Mouse (Mus musculus) ES-E14 (cell line): ENCODE data around the gene Rora. TPM values are rescaled to one million over a fixed set of nuclear protein-coding genes. Genes with fewer than 3 reads are reported as not detected.

Experiments used
- DNase-seq: peaks from one replicate; pipeline ENCODE4 v3.0.0-alpha.2; 2013; ENCODE audit warnings: low read depth, low spot score
- H3K27ac ChIP-seq: 2 replicates; pipeline ENCODE4 v1.5.1; 2012; ENCODE audit warnings: low read depth, mild to moderate bottlenecking, low read length, moderate library complexity, mixed read lengths; ENCODE audit not compliant: poor library complexity, insufficient read depth, severe bottlenecking
- H3K36me3 ChIP-seq: 2 replicates; pipeline ENCODE4 v1.6.1; 2012; ENCODE audit warnings: mild to moderate bottlenecking, low read length, moderate library complexity, mixed read lengths; ENCODE audit not compliant: control insufficient read depth, poor library complexity, insufficient read depth, severe bottlenecking
- H3K4me1 ChIP-seq, 2 experiments: fragments of 150-350 bp in 1 of 2; sonication (generic) in 1 of 2; 2 replicates each; pipeline ENCODE4 v1.6.1; 2012; ENCODE audit warnings: low read length in 2 of 2, mild to moderate bottlenecking in 1 of 2, mixed read lengths in 1 of 2; ENCODE audit not compliant: control insufficient read depth in 2 of 2, insufficient read depth in 2 of 2, poor library complexity in 1 of 2
- H3K4me3 ChIP-seq, 2 experiments: fragments of 150-350 bp in 1 of 2; sonication (generic) in 1 of 2; 2 replicates each; pipeline ENCODE4 v1.5.1; 2012; ENCODE audit warnings: low read length in 2 of 2, low read depth in 1 of 2, mild to moderate bottlenecking in 1 of 2, mixed read lengths in 1 of 2; ENCODE audit not compliant: insufficient read depth in 1 of 2, poor library complexity in 1 of 2, severe bottlenecking in 1 of 2
- H3K9ac ChIP-seq: 2 replicates; pipeline ENCODE4 v1.6.1; 2012; ENCODE audit warnings: low read depth, mild to moderate bottlenecking, low read length, mixed read lengths; ENCODE audit not compliant: poor library complexity, insufficient read depth, severe bottlenecking
- H3K9me3 ChIP-seq: fragments of 150-350 bp; sonication (generic); 2 replicates; pipeline ENCODE4 v1.6.1; 2012; ENCODE audit warnings: low read depth, mild to moderate bottlenecking, low read length; ENCODE audit not compliant: control insufficient read depth, insufficient read depth
- CHD2 ChIP-seq: IDR thresholded peaks from 2 replicates; pipeline ENCODE4 v1.6.1; 2014; ENCODE audit warnings: mild to moderate bottlenecking, low read depth, low read length, inconsistent platforms
- HCFC1 ChIP-seq: IDR thresholded peaks from 2 replicates; pipeline ENCODE4 v1.6.1; 2012; ENCODE audit warnings: low read length, inconsistent platforms, borderline replicate concordance; ENCODE audit not compliant: insufficient read depth
- MAFK ChIP-seq: IDR thresholded peaks from 2 replicates; pipeline ENCODE4 v1.6.1; 2014; ENCODE audit warnings: mild to moderate bottlenecking, low read depth, low read length, inconsistent platforms; ENCODE audit not compliant: insufficient read depth
- ZC3H11A ChIP-seq: IDR thresholded peaks from 2 replicates; pipeline ENCODE4 v1.6.1; 2012; ENCODE audit warnings: low read depth, mild to moderate bottlenecking, inconsistent platforms, low read length, borderline replicate concordance
- ZNF384 ChIP-seq: IDR thresholded peaks from 2 replicates; pipeline ENCODE4 v1.6.1; 2012; ENCODE audit warnings: low read depth, low read length, inconsistent platforms
- in situ Hi-C, 2 experiments: fragments of 600-800 bp; cut with MboI; formaldehyde crosslinking; loops; one replicate each; pipeline ENCODE4 v1.15.1; 2025; ENCODE audit warnings: low sequenced_read_pairs in 2 of 2, inconsistent platforms in 1 of 2; ENCODE audit not compliant: unreplicated experiment in 2 of 2
- total RNA-seq: library from RNA; depleted of rRNA; stranded (reverse); fragments of 300-350 nt; gene quantifications from 2 replicates; pipeline ENCODE4 v1.2.3, GENCODE M21; 2012

Gene Rora
- total RNA-seq, 1 experiment: 2.1 TPM

- H3K9ac ChIP-seq: no peak overlapping the region
- H3K4me1 ChIP-seq: no peaks in the 10 kb centered on the region
- H3K4me3 ChIP-seq: no peak overlapping the region
- H3K27ac ChIP-seq: no peak overlapping the region
- no peak for DNase-seq
- no peaks in the 10 kb centered on the region for H3K9me3 ChIP-seq
- no peak for TF ChIP-seq MAFK
- TF ChIP-seq HCFC1: no peak
- no peak for TF ChIP-seq CHD2
- no peak for TF ChIP-seq ZNF384
- no peak for TF ChIP-seq ZC3H11A
- in situ Hi-C loops: no loop called here
- no peaks in the 10 kb centered on the region for H3K36me3 ChIP-seq
Observed at GRCm38 (mm10) chr9:69114429-69114984, 460.9 kb downstream of the Rora start.

GRCm38 (mm10) chr9:69116740-69117139 is 463.2 kb downstream of the Rora start:
- H3K9me3 ChIP-seq: no peaks in the 10 kb centered on the region
- no peak overlapping the region for H3K27ac ChIP-seq
- no peak for DNase-seq
- H3K4me3 ChIP-seq: no peak overlapping the region
- no peak for TF ChIP-seq CHD2
- no peak for TF ChIP-seq HCFC1
- no peak for TF ChIP-seq ZNF384
- TF ChIP-seq MAFK: no peak
- TF ChIP-seq ZC3H11A: no peak
- no peak overlapping the region for H3K9ac ChIP-seq
- H3K36me3 ChIP-seq: no peaks in the 10 kb centered on the region
- in situ Hi-C loops: no loop called here
- no peaks in the 10 kb centered on the region for H3K4me1 ChIP-seq

- no peak overlapping the region for H3K27ac ChIP-seq
- in situ Hi-C loops: no loop called here
- H3K9me3 ChIP-seq: no peaks in the 10 kb centered on the region
- no peak overlapping the region for H3K9ac ChIP-seq
- no peak for TF ChIP-seq ZC3H11A
- no peak for TF ChIP-seq MAFK
- TF ChIP-seq CHD2: no peak
- no peak for TF ChIP-seq ZNF384
- TF ChIP-seq HCFC1: no peak
- H3K4me3 ChIP-seq: no peak overlapping the region
- no peaks in the 10 kb centered on the region for H3K4me1 ChIP-seq
- H3K36me3 ChIP-seq: no peaks in the 10 kb centered on the region
- DNase-seq: no peak
Observed at GRCm38 (mm10) chr9:69121117-69121740, 467.6 kb downstream of the Rora start.

DNA sequence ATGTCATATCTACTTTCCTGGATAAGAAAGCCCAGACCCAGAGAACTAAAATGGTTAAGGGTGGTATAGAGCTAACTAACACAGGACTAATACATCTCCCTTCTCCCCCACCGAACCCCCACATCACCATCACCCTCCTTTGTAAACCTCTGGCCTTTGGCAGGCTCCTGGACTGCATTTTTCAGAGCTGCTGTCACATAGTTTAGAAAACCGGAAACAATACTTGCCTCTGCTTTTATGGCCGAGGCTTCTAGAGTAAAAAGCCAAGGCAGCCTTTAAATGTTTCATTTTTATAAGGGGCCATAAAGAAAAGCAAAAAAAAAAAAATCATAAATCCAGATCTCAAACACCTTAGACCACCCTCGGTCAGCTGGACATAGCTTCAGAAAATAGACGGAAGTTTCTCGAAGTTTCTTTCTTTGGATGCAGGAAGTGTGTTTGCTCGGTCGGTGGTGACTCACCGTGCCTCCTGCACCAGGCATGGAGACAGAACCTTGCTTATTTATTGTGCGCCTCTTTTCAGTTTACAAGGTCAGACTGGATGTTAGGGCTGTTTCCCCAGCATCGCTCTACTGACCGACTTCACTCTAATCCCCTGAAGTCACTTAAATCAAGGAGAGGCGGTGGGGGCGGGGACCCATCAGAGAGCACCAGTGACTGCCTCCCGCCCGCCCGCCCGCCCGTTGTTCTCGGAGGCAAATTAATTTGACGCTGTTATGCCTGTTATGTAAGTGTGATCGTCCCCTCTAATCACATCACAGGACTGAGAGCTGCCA is 471.6 kb downstream of the Rora start:
- no peaks in the 10 kb centered on the region for H3K36me3 ChIP-seq
- H3K4me3 ChIP-seq: no peak overlapping the region
- DNase-seq: no peak

More for the DNA sequence above, 471.6 kb downstream of the Rora start:
- TF ChIP-seq MAFK (no peak), ZNF384 (no peak), CHD2 (no peak), ZC3H11A (no peak), HCFC1 (no peak)
- H3K9me3 ChIP-seq: no peaks in the 10 kb centered on the region
- no peaks in the 10 kb centered on the region for H3K4me1 ChIP-seq
- no peak overlapping the region for H3K27ac ChIP-seq
- H3K9ac ChIP-seq: no peak overlapping the region
- in situ Hi-C loops: no loop called here
